Mouse (Mus musculus) retina, postnatal 1 day (tissue): Measurements from ENCODE around the gene Rhod.
A peak's percentile ranks its signal among the peaks of the same experiment; 100 is the strongest.
"Not testable (repeated sequence)": the region's sequence is repeated elsewhere in the genome, so short reads cannot be mapped to it uniquely, and the experiment has no call there.

Source experiments
- DNase-seq: peaks from one replicate; pipeline ENCODE4 v3.0.0-alpha.2; 2012

Gene Rhod

DNA sequence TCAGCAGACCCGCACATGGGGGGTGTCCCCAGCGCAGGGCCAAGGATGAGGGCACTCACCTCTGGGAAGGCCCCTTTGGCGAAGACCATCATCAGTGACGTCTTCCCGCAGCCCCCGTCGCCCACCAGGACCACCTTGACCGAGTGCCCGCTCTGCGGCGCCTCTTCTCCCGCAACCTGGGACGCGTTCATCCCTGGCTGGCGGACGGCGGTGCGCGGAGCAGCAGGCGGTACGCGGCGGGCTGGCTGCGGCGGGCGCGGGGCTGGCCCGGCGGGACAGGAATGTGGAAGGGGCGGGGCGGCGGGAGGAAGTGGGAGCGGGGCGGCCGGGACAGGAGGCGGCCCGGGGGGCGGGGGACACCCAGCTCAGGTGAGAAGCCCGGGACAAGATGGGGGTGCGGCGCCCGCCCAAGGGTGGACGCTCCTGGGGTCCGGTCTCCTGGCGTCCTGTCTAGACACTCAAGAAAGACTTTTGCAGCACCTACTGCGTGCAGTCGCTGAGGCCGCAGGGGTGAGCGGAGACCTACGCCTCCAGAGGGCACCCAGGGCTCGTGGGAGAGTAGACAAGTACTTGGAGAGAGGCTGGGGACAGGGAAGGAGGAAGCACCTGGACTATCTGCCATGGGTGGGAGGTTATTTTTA lies at the start of gene Rhod:
Gene Rhod (minus strand): TSS at position 272 of the 641 bp plus-strand sequence.
- DNase-seq: peak; percentile 59

DNA sequence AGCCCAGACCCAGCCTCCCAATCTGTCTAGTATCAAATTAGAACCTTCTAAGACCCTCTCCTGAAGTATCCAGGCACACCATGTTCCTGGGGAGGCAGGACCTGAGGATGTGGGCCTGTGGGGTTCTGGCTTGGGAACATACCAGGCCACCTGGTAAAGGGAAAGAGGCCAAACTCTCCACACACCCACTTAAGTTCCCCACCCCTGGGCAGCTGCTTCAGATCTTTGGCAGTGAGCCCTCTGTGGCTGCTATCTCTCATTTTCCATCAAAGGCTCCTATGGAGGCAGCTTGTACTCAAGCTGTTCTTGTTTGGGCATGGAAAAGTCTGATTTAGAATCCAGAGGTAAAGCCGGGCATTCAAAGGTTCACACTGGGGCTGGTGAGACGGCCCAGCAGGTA lies 48.6 kb upstream of the Rhod start:
- DNase-seq: no peak

DNA sequence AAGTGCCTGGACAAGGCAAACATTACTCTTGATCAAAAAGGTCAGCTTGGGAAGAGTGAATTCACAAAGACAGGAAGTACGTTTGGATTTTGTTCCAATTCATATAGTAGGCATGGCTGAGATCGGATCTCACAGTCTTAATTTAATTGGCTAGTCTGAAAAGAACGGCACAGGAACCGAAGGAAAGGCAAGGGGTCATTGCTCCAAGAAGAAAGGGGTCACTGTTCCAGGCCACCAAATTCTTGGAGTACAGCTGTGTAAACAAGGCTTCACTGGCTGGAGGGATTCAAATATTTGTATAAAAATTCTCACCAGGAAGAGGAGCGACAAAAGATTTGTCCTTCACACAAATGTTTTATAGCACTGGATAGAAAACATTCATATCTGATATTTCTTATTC lies 45.8 kb upstream of the Rhod start:
- no peak for DNase-seq

DNA sequence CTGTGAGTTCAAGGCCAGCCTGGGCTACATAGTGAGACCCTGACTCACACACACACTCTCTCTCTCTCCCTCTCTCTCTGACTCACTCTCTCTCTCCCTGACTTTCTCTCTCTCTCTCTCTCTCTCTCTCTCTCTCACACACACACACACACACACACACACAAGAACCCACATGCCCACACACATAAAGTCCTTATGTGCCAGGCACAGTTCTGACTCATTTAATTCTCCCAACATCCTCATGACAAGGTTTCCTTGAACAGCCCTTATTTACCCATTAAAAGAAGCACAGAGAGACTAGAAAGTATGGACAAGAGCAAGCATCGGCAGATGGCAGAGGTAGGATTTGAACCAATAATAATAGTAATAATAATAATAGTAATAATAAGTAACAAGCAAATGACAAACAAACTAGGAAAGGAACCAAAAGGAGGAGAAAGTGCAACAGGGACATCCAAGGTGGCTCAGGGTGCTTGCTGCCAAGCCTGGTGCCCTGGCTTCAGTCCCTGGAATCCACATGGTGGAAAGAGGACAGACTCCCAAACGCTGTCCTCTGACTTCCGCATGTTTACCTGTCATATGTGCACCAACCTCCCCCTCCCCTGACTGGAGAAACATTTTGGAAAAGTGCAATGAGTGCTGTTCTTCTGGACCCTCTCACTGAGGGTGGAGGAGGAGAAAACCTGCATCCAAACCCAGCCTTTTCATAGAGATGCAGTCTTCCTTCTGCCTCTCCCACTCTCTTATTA lies 43.1 kb upstream of the Rhod start:
- no peak for DNase-seq

DNA sequence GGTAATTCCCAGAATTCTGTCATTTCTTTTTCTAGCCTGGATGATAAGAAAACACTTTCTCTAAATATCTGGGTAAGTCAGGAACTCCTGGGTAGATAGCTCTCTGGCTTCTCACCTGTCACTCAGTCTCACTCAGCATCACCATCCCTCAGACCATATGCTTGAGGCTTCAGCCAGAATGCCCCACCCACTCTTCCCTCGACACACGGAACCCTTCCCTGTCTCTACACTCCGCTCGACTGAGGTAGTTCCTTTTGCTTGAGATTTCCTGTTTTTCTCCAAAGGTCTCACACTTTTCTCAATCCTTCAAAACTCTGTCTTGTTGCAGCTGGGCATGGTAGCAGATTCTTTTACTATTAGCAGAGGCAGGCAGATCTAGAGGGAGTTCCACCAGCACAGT lies 42.1 kb upstream of the Rhod start:
- DNase-seq: no peak

DNA sequence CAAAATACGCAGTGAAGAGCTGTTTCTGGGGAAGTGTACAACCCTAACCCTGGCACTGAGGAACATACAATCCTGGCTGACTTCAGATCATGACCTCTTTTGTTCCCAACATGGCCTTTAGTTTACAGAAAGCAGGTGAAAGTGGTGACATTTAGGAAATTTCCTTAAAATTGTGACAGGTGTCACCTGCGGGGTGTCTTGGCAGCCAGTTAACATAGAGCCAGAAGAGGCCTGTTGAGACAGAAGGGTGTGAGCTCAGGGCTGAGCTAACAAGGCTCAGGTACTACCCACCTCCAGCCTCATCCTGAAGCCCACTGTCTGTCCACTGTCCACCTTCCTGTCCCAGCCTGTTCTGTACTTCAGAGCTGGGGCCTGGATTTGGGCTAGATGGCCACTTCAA lies 40.8 kb upstream of the Rhod start:
- no peak for DNase-seq

DNA sequence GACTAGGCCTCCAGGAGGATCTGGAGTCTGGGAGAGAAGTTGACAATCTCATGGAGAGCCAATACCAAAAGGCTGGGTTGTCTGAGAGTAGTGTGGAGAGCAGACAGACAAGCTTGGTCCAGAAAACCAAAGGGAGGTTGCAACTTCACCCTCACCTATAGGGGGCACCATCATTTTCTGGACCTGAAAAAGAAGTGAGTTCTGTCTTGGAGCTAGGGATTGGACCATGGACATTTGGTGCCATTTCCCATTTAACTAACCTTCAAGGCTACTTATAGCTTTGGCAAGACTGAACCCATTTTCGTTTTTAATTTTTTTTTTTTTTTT lies 38.9 kb upstream of the Rhod start:
- DNase-seq: peak; percentile 46

DNA sequence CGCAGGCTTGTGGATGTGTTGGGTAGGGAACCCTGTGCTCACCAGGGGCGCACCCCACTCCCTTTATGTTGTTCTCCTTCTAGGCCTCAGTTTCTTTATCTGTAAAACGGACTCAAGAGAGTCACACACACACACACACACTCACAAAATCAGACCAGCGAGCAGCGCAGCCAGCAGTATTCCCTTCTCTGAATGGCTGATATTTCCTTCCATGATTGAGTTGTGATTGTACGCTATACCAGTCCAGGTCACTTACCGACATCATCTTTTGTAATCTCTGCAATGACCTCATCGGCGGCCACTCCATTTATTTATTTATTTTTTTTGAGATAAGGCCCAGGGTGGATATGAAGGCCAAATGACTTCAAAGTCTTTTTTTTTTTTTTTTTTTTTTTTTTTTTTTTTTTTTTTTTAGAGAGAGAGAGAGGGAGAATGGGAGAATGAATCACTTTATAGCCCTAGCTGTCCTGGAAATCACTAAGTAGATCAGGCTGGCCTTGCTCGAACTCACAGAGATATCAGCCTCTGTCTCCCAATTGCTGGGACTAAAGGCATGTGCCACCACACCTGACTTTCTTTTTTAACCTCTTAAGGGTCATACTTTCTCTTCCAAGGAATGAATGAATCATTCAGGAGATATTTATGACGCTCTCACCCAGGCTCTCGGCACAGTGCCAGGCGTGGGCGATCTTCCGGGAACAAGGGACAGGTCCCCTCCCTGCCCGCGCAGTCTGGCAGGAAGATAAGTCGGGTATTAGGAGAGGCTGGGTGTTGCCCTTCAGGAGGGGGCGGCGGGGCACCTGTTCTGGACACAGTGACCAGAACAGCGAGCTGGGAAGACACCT lies 38.3 kb upstream of the Rhod start, which contains the start of gene Syt12:
Gene Syt12 (minus strand): TSS at position 103 of the 845 bp plus-strand sequence.
- DNase-seq: peak; percentile 24

DNA sequence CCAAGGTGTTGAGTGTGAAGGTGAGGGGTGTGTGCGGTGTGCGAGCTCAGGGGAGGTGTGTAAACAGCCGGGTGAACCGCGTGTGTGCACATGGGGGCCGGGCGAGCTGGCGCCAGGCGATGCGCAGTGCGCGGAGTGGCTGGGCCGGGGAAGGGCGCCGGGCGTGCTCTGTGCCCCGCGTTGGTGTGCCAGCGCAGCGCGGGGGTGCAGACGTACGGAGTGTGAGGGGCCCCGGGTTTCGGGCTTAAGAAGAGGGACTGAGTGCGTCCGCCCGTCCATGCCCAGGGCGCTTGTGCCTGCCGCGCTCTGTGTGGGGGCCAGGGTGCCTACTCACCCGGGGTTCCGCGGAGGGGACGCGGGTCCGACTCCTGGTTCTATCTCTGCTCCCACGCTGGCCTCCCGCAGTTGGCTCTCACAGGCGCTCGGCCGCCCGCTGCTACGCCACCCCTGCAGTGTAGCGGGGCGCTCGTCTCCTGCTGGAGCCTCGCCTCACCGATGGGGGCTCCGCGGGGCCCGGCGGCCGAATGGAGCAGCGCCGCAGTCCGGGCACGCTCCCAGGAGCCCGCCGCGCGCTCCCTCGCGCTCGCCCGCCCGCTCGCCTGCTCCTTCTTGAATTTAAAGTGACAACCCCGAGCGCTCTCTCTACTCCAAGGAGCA lies 37.5 kb upstream of the Rhod start:
- peak; percentile 65 for DNase-seq

DNA sequence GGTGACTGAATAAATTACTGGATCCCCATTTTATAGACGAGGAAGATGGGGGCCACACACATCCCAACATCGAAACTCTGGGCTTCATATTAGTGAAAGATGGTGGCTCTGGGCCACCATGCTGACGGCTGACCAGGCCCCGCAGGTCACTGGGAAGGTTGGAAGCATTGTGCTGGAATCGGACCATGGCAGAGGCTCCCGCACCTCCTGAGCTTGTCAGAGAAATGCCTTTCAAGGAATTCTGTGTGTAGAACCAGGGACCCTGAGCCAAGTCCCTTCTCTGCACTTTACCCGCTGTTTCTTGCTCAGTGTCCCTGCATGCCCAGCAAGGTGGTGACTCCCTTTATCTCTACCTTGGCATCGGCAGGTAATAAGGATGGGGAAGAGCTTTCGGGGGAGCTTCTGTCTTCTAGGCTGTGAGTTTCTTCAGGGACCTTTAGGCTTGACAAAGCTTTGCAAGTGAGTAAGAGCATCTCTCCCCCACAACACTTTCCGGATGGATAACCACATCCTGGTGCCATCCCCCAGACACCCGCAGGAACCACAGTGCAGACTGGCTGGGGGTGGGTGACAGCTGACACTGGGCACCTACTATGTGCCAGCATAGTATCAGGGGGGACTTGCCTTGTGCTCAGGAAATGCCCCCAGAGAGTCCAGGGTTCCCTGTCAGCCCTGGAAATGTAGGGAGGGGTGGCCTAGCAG lies 36.1 kb upstream of the Rhod start:
- no peak for DNase-seq

DNA sequence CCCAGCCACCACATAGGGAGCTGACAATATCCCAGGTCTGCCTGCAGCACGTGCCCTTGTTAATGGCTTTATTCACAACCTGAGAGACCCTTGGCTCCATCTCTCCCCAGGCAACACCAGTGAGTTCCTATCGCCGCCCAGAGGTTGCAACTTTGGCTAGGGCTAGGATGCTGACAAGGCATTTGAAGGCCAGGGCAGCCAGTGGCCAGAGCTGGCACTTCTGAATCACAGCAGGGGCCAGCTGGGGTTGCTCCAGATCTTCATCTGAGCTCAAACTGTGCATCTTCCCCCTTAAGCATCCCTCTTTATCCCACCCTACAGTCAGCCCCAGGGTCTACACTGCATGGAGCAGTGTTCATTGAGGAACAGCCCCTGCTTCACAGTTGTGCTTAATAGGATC lies 35.5 kb upstream of the Rhod start:
- no peak for DNase-seq

DNA sequence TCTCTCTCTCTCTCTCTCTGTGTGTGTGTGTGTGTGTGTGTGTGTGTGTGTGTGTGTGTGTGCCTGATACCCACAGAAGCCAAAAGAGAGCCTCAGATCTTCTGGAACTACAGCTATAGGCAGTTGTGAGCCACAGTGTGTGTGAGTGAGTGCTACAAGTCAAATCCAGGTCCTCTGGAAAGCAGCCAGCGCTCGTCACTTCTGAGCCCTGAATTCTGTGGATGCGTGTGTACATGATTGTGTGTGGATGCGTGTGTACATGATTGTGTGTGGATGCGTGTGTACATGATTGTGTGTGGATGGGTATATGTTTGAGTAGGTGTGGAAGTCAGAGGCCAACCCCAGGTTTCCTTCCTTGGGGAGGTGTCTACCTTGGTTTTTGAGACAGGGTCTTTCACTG lies 34.3 kb upstream of the Rhod start:
- DNase-seq: no peak

DNA sequence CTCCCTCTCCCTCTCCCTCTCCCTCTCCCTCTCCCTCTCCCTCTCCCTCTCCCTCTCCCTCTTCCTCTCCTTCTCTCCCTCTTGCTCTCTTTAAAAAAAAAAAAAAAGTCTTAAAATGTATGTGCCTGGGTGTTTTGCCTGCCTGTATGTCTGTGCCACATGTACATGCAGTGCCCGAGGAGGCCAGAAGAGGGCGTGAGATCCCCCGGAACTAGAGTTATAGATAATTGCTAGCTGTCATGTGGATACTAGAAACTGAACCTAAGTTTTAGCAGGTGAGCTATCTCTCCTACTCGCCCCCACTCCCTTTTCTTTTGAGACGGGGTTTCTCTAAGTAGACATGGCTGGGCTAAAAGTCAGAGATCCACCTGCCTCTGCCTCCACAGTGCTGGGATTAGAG lies 29.1 kb upstream of the Rhod start:
- DNase-seq: no peak

DNA sequence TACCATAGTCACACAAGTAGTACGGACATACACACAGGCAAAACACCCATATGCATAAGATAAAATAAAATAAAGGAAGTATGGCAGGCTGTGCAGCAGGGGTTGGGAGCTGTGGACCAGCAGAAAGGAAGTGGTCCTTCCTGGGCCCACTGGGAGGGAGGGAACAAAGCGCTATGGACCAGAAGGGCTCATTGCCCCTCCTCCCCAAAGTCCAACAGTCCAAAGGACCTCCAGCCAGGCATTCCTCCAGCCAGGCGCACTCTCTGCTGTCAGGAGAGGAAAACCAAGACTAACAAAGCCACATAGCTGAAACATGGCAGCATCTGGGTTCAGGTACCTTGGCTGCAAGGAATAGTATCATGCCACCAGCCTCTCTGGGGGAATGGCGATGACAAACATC lies 25.4 kb upstream of the Rhod start:
- DNase-seq: no peak

DNA sequence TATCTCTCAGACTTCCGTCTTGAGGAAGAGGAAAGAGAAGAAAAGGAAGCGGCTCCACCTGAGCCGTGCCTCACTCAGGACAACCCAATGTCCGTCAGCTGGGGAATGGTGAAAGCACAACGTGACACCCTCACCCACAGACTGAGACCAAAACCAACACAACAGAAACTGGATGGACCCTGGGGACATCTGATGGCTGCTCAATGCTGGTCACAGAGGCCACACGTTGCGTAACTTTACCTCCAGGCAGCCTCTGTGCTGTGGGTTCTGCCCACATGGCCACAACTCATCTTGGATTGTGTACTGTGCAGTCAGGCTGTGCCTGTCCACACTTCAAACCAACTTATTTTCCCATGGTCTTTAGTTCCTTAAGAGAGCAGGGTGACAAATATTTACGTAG lies 22.7 kb upstream of the Rhod start:
- DNase-seq: no peak

DNA sequence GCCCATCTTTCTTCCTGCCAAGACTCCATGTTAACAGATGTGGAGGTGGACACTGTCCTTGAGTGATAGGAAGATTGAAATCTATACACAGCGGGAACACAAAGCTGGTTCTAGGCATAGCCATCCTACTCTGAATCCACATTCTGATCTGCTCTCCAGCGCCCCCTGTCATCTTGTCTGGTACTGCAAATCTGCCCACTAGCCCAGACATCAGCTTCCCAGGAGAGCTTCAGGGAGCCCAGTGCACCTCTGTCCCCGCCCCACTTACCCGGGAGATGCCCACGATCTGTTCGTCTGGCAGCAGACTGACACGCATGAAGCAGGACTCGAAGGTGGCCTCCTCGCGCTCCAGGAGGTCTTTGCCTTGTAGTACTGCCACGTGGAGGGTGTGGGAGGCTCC lies 17.0 kb upstream of the Rhod start:
- peak; percentile 80 for DNase-seq

DNA sequence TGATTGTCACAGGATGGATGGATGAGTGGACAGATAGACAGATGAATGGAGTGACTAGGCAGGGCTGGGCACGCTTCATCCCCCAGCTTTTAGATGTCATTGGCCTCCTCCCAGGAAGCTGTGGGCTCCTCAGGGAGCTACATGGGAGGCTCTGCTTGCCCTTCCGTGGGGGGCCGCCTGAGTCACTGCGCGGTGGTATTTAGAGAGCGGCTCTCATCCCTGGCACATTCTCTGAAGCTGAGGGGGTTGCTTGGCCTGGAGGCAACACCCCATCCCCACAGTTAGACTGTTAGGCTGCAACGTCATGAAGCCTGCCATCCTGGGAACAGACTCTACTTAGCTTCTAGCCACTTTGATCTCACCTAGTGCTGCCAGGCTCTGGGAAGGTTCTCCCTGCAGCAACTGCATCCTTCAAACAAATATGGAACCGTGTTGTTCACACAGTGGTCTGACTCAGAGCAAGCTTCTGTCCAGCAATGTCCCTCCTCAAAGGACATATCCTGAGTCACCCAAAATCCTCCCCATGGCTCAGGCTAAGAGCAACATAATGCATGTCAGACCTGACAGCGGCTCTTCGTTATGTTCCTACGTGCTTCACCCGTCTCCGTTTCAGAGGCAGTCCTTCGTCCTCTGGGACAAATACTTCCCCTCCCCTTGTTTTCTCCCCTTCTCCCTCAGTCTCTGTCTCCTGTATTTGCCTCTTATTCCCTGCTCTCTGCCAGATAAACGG lies 16.0 kb upstream of the Rhod start:
- DNase-seq: no peak

DNA sequence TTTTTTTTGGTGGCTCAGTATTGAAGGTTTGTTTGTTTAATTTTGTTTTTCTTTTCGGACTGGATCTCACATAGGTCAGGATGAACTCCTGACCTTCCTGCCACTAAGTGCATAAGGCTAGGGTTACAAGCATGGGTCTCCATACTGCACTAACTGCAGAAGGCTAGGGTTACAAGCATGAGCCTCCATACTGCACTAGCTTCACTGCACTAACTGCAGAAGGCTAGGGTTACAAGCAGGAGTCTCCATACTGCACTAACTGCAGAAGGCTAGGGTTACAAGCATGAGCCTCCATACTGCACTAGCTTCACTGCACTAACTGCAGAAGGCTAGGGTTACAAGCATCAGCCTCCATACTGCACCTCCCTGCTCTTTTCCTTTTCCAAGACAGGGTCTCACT lies 14.8 kb upstream of the Rhod start:
- not testable (repeated sequence) for DNase-seq

DNA sequence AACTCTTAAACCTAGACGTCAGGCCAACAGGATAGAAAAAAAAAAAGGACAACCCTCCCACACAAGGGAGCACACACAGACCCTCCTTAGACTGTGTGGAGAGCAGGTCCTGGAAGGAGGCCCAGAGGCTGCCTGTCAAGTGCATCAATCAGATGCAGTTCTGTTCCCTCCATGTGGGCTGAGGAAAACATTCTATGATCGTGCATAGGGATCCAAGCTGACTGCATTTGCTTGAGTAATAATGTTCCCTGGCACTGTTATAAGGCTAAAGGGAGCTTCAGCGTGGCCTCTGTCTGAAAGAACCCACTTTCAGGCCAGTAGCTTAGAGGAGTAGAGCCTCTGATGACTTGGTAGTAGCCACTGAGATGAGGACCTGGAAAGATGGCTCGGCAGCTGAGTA lies 13.3 kb upstream of the Rhod start:
- DNase-seq: no peak

DNA sequence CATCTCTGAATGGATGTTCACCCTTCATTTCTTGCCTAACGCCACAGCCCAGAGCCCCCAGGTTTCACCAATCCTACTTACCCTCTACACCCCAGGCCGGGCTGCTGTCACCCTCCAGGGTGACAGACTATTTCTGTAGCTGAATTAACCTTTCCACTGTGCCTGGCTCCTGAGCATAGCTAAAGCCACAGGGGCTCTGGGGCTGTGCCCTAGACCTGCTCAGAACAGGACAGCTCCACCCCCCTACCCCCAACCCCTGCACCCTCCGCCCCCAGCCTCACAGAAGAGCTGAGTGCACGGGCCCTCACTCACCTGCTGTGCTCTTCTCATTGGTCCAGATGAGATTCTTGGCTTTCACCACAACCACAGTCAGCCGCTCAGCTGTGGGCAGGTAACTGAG lies 12.7 kb upstream of the Rhod start:
- DNase-seq: peak; percentile 32

DNA sequence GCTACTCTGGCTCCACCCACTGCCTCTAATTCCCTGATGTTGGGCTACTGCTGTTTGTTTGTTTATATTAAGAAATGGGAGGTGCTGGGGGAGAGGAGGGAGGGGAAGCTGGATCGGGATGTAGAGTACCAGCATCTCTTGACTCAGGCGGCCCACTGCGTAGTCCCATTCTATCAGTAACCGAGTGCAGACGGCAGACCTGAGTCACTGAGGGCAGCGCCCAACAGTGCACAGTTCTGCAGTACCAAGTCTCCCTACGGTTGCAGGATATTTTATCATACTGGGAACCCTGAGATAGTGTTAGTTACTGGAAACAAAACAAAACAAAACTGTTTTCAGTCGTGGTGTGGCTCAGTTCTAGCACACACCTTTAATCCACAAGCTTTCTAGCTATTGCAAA lies 11.9 kb upstream of the Rhod start:
- no peak for DNase-seq

DNA sequence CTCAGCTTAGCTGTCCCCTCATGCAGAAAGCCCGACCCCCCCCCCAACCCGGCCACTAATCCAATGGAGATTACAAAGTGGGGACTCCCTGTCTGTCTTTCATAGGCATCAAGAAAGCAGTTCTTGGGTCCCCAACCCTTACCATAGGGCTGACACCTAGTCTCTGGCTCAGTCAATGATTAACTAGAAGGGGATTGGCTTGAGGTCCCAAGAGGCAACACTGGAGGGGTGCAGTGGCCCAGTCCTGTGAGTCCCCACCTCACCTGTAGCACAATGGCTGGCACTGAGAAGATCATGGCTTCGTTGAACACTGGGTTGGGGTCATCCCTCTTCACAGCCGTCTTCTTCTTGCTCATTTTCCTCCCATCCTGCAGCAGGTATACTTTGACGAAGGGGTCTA lies 11.4 kb upstream of the Rhod start:
- no peak for DNase-seq
